Mouse (Mus musculus): ENCODE measurements at regions not wholly inside any gene's neighbourhood (a gene's known extent, or its start where the extent isn't known, plus 50 kb on each side); places are given as distances from the start of the nearest gene placed in this dataset.

DNA sequence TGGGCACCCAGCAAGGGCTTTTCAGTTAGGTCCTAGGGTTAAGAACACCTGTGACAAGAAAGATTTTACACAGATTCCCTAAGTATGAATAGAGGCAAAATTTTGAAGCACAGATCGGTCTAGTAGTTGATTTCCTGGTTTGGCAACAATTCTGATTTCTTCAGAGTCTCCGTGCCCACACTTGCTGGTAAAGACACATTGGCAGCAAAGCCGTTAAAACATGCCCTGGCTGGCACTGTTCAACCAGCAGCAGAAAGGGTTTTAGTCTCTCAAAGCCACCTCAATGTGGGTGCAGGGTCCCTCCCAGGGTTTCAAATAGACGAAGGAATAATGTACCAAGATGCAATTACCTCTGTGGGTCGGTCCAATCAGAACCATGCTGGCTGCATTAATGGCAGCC, 218.9 kb upstream of the Map3k1 start:
- H3K27me3 ChIP-seq (ENCODE audit: control insufficient read depth, insufficient read depth, low read length) = no peaks in the 10 kb centered on the region
- H3K4me1 ChIP-seq (ENCODE audit: control insufficient read depth, insufficient read depth, low read length) = 0 out of 2 replicates have a peak, but pooled peaks cover 3% of the 10 kb centered on the region
- no peak overlapping the region for H3K4me2 ChIP-seq (ENCODE audit: low read depth, severe bottlenecking)
- H3K9ac ChIP-seq (ENCODE audit: low read length) = no peak overlapping the region
- WGBS = 91% methylated on average over 5 of the region's 5 CpGs
- no peak overlapping the region for H3K27ac ChIP-seq (replicated peaks; ENCODE audit: low read depth, low read length)
- H3K9me3 ChIP-seq (ENCODE audit: control insufficient read depth, low read length) = no peaks in the 10 kb centered on the region
- ATAC-seq (ENCODE audit: insufficient number of reproducible peaks, low FRiP score, low TSS enrichment, low read depth) (no peak), DNase-seq (ENCODE audit: low spot score) (no peak)
- H3K4me3 ChIP-seq (ENCODE audit: low read depth, low read length) = no peak overlapping the region
- no peaks in the 10 kb centered on the region for H3K36me3 ChIP-seq (ENCODE audit: control insufficient read depth, insufficient read depth, low read length)

DNA sequence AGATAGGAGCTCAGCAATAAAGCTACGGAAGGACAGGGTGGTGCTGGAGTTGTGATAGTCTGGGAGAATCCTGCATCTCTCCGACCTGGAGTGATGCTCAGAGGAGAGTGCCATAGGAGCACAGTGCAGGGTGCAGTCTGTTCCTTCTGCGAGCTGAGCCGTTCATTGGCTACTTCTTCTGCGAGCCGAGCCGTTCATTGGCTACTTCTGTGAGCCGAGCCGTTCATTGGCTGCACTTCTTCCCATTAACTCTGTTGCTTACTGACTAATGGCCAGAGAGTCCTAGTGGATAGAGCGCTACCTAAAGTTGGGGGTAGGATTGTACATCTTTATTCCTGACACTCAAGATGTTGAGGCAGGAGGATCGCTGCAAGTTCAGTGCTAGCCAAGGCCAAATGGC, 222.3 kb upstream of the Map3k1 start:
- Histone ChIP-seq H3K9ac (ENCODE audit: low read length) (no peak overlapping the region), H3K9me3 (ENCODE audit: control insufficient read depth, low read length) (no peaks in the 10 kb centered on the region), H3K4me2 (ENCODE audit: low read depth, severe bottlenecking) (no peak overlapping the region), H3K4me3 (ENCODE audit: low read depth, low read length) (no peak overlapping the region), H3K27ac (replicated peaks; ENCODE audit: low read depth, low read length) (no peak overlapping the region), H3K36me3 (ENCODE audit: control insufficient read depth, insufficient read depth, low read length) (no peaks in the 10 kb centered on the region), H3K4me1 (ENCODE audit: control insufficient read depth, insufficient read depth, low read length) (no peaks in the 10 kb centered on the region), H3K27me3 (ENCODE audit: control insufficient read depth, insufficient read depth, low read length) (no peaks in the 10 kb centered on the region)
- WGBS = 77% methylated on average over 11 of the region's 11 CpGs
- no peak for DNase-seq (ENCODE audit: low spot score)
- ATAC-seq (ENCODE audit: insufficient number of reproducible peaks, low FRiP score, low TSS enrichment, low read depth) = no peak

DNA sequence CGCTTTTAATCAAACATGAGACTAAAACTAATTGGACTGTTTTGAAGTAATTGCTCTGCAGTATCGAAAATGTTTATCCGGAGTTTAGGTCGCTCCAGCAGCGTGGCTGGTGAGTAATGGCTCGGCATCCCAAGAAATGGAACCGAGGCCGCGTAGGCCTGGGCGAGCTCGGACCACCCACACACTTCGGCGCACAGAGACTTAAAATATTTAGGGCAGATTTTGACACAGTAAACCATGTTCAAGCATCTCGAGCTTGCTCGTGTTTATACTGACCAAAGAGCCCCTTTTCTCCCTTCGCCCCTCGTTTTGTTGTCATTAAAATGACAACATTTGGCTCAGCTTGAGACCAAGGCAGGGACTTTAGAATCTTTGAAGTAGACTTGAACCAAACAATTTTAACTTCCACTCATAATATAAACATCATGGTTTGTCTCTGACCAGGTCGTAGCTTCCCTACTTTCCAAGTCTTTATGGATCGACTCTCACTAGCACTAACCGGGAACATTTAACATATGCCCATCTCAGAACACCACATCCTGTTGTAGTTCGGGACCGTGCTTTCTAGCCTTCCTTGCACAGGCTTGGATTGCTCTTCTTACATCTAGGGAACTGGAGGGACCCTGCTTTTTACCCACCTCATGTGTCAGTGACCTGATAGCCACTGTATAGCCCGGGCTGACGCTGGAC, 223.0 kb upstream of the Map3k1 start:
- 87% methylated on average over 24 of the region's 24 CpGs for WGBS
- ATAC-seq (ENCODE audit: insufficient number of reproducible peaks, low FRiP score, low TSS enrichment, low read depth) (no peak), DNase-seq (ENCODE audit: low spot score) (no peak)
- Histone ChIP-seq H3K9ac (ENCODE audit: low read length) (no peak overlapping the region), H3K27me3 (ENCODE audit: control insufficient read depth, insufficient read depth, low read length) (no peaks in the 10 kb centered on the region), H3K4me2 (ENCODE audit: low read depth, severe bottlenecking) (no peak overlapping the region), H3K4me3 (ENCODE audit: low read depth, low read length) (no peak overlapping the region), H3K36me3 (ENCODE audit: control insufficient read depth, insufficient read depth, low read length) (no peaks in the 10 kb centered on the region), H3K9me3 (ENCODE audit: control insufficient read depth, low read length) (no peaks in the 10 kb centered on the region), H3K27ac (replicated peaks; ENCODE audit: low read depth, low read length) (no peak overlapping the region), H3K4me1 (ENCODE audit: control insufficient read depth, insufficient read depth, low read length) (no peaks in the 10 kb centered on the region)

DNA sequence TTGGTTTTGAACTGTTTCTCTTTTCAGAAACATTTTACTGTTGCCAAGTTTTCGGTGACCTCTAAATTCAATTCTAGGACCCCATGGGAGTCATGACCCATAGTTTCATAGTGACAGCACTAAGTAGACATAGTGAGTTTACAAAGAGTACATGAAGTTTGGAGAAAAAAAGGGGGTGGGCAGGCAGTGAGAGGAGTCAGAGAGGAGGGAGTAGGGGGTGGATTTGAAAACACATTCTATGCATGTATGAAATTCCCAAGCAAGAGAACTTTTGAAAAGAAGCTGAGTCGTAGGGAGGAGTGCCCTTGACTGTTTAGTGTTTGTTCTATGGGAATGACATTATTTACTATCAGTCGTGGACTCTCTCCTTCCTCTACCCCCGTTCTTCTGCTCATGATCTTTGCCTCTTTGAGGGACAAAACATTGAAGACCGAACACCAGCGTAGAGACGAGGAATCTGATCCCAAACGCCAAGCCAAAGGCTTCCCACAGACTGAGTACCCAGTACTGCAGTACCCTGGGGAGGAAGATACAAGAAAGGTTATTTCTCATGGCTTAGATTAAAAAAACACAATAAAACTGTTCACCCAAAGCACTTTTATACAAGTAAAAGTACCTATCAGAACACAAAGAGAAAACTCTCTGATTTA, 229.1 kb upstream of the Map3k1 start:
- no peaks in the 10 kb centered on the region for H3K4me1 ChIP-seq (ENCODE audit: control insufficient read depth, insufficient read depth, low read length)
- 87% methylated on average over 8 of the region's 8 CpGs for WGBS
- H3K27me3 ChIP-seq (ENCODE audit: control insufficient read depth, insufficient read depth, low read length) = no peaks in the 10 kb centered on the region
- no peak overlapping the region for H3K9ac ChIP-seq (ENCODE audit: low read length)
- no peak overlapping the region for H3K4me2 ChIP-seq (ENCODE audit: low read depth, severe bottlenecking)
- H3K36me3 ChIP-seq (ENCODE audit: control insufficient read depth, insufficient read depth, low read length) = no peaks in the 10 kb centered on the region
- H3K27ac ChIP-seq (replicated peaks; ENCODE audit: low read depth, low read length) = no peak overlapping the region
- ATAC-seq (ENCODE audit: insufficient number of reproducible peaks, low FRiP score, low TSS enrichment, low read depth) (no peak), DNase-seq (ENCODE audit: low spot score) (no peak)
- no peak overlapping the region for H3K4me3 ChIP-seq (ENCODE audit: low read depth, low read length)
- no peaks in the 10 kb centered on the region for H3K9me3 ChIP-seq (ENCODE audit: control insufficient read depth, low read length)

GRCm38 (mm10) chr13:112038556-112039304, 229.9 kb upstream of the Map3k1 start:
- H3K27ac ChIP-seq (replicated peaks; ENCODE audit: low read depth, low read length) = no peak overlapping the region
- no peak overlapping the region for H3K4me2 ChIP-seq (ENCODE audit: low read depth, severe bottlenecking)
- ATAC-seq (ENCODE audit: insufficient number of reproducible peaks, low FRiP score, low TSS enrichment, low read depth) = no peak
- no peaks in the 10 kb centered on the region for H3K4me1 ChIP-seq (ENCODE audit: control insufficient read depth, insufficient read depth, low read length)
- no peaks in the 10 kb centered on the region for H3K27me3 ChIP-seq (ENCODE audit: control insufficient read depth, insufficient read depth, low read length)
- no peak for DNase-seq (ENCODE audit: low spot score)
- 87% methylated on average over 9 of the region's 9 CpGs for WGBS
- H3K9me3 ChIP-seq (ENCODE audit: control insufficient read depth, low read length) = no peaks in the 10 kb centered on the region
- no peak overlapping the region for H3K4me3 ChIP-seq (ENCODE audit: low read depth, low read length)
- no peak overlapping the region for H3K9ac ChIP-seq (ENCODE audit: low read length)
- no peaks in the 10 kb centered on the region for H3K36me3 ChIP-seq (ENCODE audit: control insufficient read depth, insufficient read depth, low read length)

- no peak overlapping the region for H3K4me3 ChIP-seq (ENCODE audit: low read depth, low read length)
- H3K9ac ChIP-seq (ENCODE audit: low read length) = no peak overlapping the region
- ATAC-seq (ENCODE audit: insufficient number of reproducible peaks, low FRiP score, low TSS enrichment, low read depth) (no peak), DNase-seq (ENCODE audit: low spot score) (no peak)
- no peaks in the 10 kb centered on the region for H3K36me3 ChIP-seq (ENCODE audit: control insufficient read depth, insufficient read depth, low read length)
- no peak overlapping the region for H3K4me2 ChIP-seq (ENCODE audit: low read depth, severe bottlenecking)
- H3K4me1 ChIP-seq (ENCODE audit: control insufficient read depth, insufficient read depth, low read length) = no peaks in the 10 kb centered on the region
- 83% methylated on average over 7 of the region's 7 CpGs for WGBS
- H3K27ac ChIP-seq (replicated peaks; ENCODE audit: low read depth, low read length) = no peak overlapping the region
- no peaks in the 10 kb centered on the region for H3K27me3 ChIP-seq (ENCODE audit: control insufficient read depth, insufficient read depth, low read length)
- H3K9me3 ChIP-seq (ENCODE audit: control insufficient read depth, low read length) = no peaks in the 10 kb centered on the region
Observed at GRCm38 (mm10) chr13:112039422-112040145, 230.8 kb upstream of the Map3k1 start.

- no peak overlapping the region for H3K4me2 ChIP-seq (ENCODE audit: low read depth, severe bottlenecking)
- H3K27me3 ChIP-seq (ENCODE audit: control insufficient read depth, insufficient read depth, low read length) = no peaks in the 10 kb centered on the region
- no peaks in the 10 kb centered on the region for H3K36me3 ChIP-seq (ENCODE audit: control insufficient read depth, insufficient read depth, low read length)
- 0 out of 2 replicates have a peak, but pooled peaks cover 3% of the 10 kb centered on the region for H3K4me1 ChIP-seq (ENCODE audit: control insufficient read depth, insufficient read depth, low read length)
- no peak overlapping the region for H3K9ac ChIP-seq (ENCODE audit: low read length)
- H3K27ac ChIP-seq (replicated peaks; ENCODE audit: low read depth, low read length) = no peak overlapping the region
- DNase-seq (ENCODE audit: low spot score) = no peak
- no peaks in the 10 kb centered on the region for H3K9me3 ChIP-seq (ENCODE audit: control insufficient read depth, low read length)
- no peak for ATAC-seq (ENCODE audit: insufficient number of reproducible peaks, low FRiP score, low TSS enrichment, low read depth)
- WGBS = 94% methylated on average over 13 of the region's 13 CpGs
- no peak overlapping the region for H3K4me3 ChIP-seq (ENCODE audit: low read depth, low read length)
Observed at GRCm38 (mm10) chr13:112043524-112044246, 234.9 kb upstream of the Map3k1 start.

DNA sequence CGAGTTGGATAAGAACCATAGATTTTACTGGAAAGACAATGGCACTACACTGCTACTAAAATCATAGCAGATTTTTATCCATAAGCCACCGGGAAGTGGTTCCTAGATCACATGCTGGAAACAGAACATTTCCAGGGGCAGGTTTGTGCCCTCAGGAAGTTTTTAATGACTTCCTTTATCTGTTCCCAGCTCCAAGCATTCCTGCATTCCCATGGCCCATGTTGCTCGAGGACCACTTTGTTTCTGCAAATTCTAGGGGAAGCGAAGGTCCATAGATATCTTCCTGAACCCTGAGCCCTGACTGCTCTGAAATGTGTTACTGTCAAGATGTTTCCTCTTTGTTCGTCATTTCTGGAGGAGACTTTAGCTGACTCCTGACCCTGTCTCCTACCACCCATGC, 235.6 kb upstream of the Map3k1 start:
- H3K4me1 ChIP-seq (ENCODE audit: control insufficient read depth, insufficient read depth, low read length) = 0 out of 2 replicates have a peak, but pooled peaks cover 3% of the 10 kb centered on the region
- ATAC-seq (ENCODE audit: insufficient number of reproducible peaks, low FRiP score, low TSS enrichment, low read depth) (no peak), DNase-seq (ENCODE audit: low spot score) (no peak)
- no peak overlapping the region for H3K4me3 ChIP-seq (ENCODE audit: low read depth, low read length)
- H3K9me3 ChIP-seq (ENCODE audit: control insufficient read depth, low read length) = no peaks in the 10 kb centered on the region
- WGBS = 78% methylated on average over 5 of the region's 5 CpGs
- no peak overlapping the region for H3K27ac ChIP-seq (replicated peaks; ENCODE audit: low read depth, low read length)
- no peak overlapping the region for H3K4me2 ChIP-seq (ENCODE audit: low read depth, severe bottlenecking)
- H3K36me3 ChIP-seq (ENCODE audit: control insufficient read depth, insufficient read depth, low read length) = no peaks in the 10 kb centered on the region
- no peaks in the 10 kb centered on the region for H3K27me3 ChIP-seq (ENCODE audit: control insufficient read depth, insufficient read depth, low read length)
- H3K9ac ChIP-seq (ENCODE audit: low read length) = no peak overlapping the region

All from limb, embryonic 11.5 days (tissue).